Mouse (Mus musculus) thymus, adult 2 months (tissue): ENCODE results near the gene Gm7579.

Experiments
- CTCF ChIP-seq: fragments of 200-500 bp; IDR thresholded peaks from 2 replicates; pipeline ENCODE4 v1.5.1; 2012; ENCODE audit warnings: mild to moderate bottlenecking, control low read depth, low read length, moderate library complexity, borderline replicate concordance; ENCODE audit not compliant: control insufficient read depth, poor library complexity, insufficient read depth; ENCODE audit errors: extremely low read depth
- POLR2A ChIP-seq: fragments of 200-500 bp; IDR thresholded peaks from 2 replicates; pipeline ENCODE4 v1.6.1; 2012; ENCODE audit warnings: mild to moderate bottlenecking, low read length, control low read depth, moderate library complexity; ENCODE audit not compliant: control insufficient read depth, poor library complexity, insufficient read depth; ENCODE audit errors: extremely low read depth

GRCm38 (mm10) chr7:142181021-142181420 is 30.6 kb upstream of the Gm7579 start:
- no peak for TF ChIP-seq POLR2A
- TF ChIP-seq CTCF: no peak
